Mouse (Mus musculus): Measurements from ENCODE around the gene 1700069L16Rik. TPM values are rescaled to one million over a fixed set of nuclear protein-coding genes. Genes with fewer than 3 reads are reported as not detected.

Gene 1700069L16Rik
- polyA plus RNA-seq, 1 experiment: not detected

- DNase-seq (ENCODE audit: low spot score): no peak
These were observed 81.3 kb downstream of the 1700069L16Rik start for GRCm38 (mm10) chr5:113643107-113643848.

Other genes with a start within 250 kb of the 1700069L16Rik start
- 23.5 and 29.6 TPM in 2 replicates for gene Wscd2, start 234.4 kb downstream of the 1700069L16Rik start, polyA plus RNA-seq (2012; rRNA removed)
- 10.0 and 12.2 TPM in 2 replicates for gene Cmklr1, start 74.3 kb downstream of the 1700069L16Rik start, polyA plus RNA-seq (2012; rRNA removed)
- 6.2 and 7.8 TPM in 2 replicates for gene Ficd, start 11.0 kb upstream of the 1700069L16Rik start, polyA plus RNA-seq (2012; rRNA removed)
- 17.0 and 22.8 TPM in 2 replicates for gene Sart3, start 47.7 kb upstream of the 1700069L16Rik start, polyA plus RNA-seq (2012; rRNA removed)
- 214 and 229 TPM in 2 replicates for gene Iscu, start 48.0 kb upstream of the 1700069L16Rik start, polyA plus RNA-seq (2012; rRNA removed)
- gene Tmem119, start 75.7 kb upstream of the 1700069L16Rik start, polyA plus RNA-seq (2012; rRNA removed): 42.0 and 42.1 TPM in 2 replicates
- gene Selplg, start 107.9 kb upstream of the 1700069L16Rik start, polyA plus RNA-seq (2012; rRNA removed): 8.2 and 10.4 TPM in 2 replicates
- 116 and 159 TPM in 2 replicates for gene Coro1c, start 184.0 kb upstream of the 1700069L16Rik start, polyA plus RNA-seq (2012; rRNA removed)

Measured in urinary bladder, adult 2 months (tissue).